Mouse (Mus musculus) limb, embryonic 11.5 days (tissue): ENCODE measurements around the gene Sugct. TPM values are rescaled to one million over a fixed set of nuclear protein-coding genes. Genes with fewer than 3 reads are reported as not detected.

Experiments used
- ATAC-seq: fragments of 200-750 bp; cut with Nextera tagmentation; 2 replicates; pipeline ENCODE4 v1.8.0; 2017; ENCODE audit warnings: low read depth; ENCODE audit not compliant: insufficient number of reproducible peaks, low FRiP score, low TSS enrichment
- DNase-seq: peaks from one replicate; pipeline ENCODE4 v3.0.0-alpha.2; 2015; ENCODE audit warnings: low spot score
- H3K27ac ChIP-seq: fragments of 300-500 bp; sonication (generic); replicated peaks from 2 replicates; pipeline ENCODE4 v1.5.1; 2014; ENCODE audit warnings: low read depth, mild to moderate bottlenecking, low read length
- H3K27me3 ChIP-seq: fragments of 300-500 bp; sonication (generic); 2 replicates; pipeline ENCODE4 v1.6.1; 2014; ENCODE audit warnings: mild to moderate bottlenecking, low read length, mixed read lengths; ENCODE audit not compliant: control insufficient read depth, insufficient read depth
- H3K36me3 ChIP-seq: fragments of 300-500 bp; sonication (generic); 2 replicates; pipeline ENCODE4 v1.6.1; 2014; ENCODE audit warnings: mild to moderate bottlenecking, low read length, moderate library complexity, mixed read lengths; ENCODE audit not compliant: control insufficient read depth, insufficient read depth
- H3K4me1 ChIP-seq: fragments of 300-500 bp; sonication (generic); 2 replicates; pipeline ENCODE4 v1.6.1; 2014; ENCODE audit warnings: low read length, mixed read lengths; ENCODE audit not compliant: control insufficient read depth, insufficient read depth
- H3K4me2 ChIP-seq: fragments of 300-500 bp; sonication (generic); 2 replicates; pipeline ENCODE4 v1.6.1; 2014; ENCODE audit warnings: low read depth, mild to moderate bottlenecking, moderate library complexity; ENCODE audit not compliant: severe bottlenecking
- H3K4me3 ChIP-seq: fragments of 300-500 bp; sonication (generic); 2 replicates; pipeline ENCODE4 v1.5.1; 2014; ENCODE audit warnings: low read depth, low read length
- H3K9ac ChIP-seq: fragments of 300-500 bp; sonication (generic); 2 replicates; pipeline ENCODE4 v1.6.1; 2014; ENCODE audit warnings: mild to moderate bottlenecking, low read length
- H3K9me3 ChIP-seq: fragments of 300-500 bp; sonication (generic); 2 replicates; pipeline ENCODE4 v1.6.1; 2016; ENCODE audit warnings: low read length; ENCODE audit not compliant: control insufficient read depth
- WGBS: fragments of 180-500 bp; shearing (Covaris S2); extraction: QIAGEN DNeasy Blood & Tissue Kit; methylation state at CpG from one replicate; pipeline ENCODE4 v1.1.7; 2014; 5-methylcytosine and 5-hydroxymethylcytosine counted together
- polyA plus RNA-seq: library from polyadenylated mRNA; unstranded; fragments of >200 nt; fragmentation: Nextera tagmentation; extraction: Ambion mirVana; gene quantifications from 2 replicates; pipeline ENCODE4 v1.2.1, GENCODE M21; 2014

Gene Sugct
- polyA plus RNA-seq, 1 experiment from 2014 or later = 3.9 TPM

GRCm38 (mm10) chr13:17297462-17298005 lies 397.8 kb downstream of the Sugct start:
- Histone ChIP-seq H3K27ac (no peak overlapping the region), H3K4me1 (no peaks in the 10 kb centered on the region), H3K27me3 (no peaks in the 10 kb centered on the region), H3K4me2 (no peak overlapping the region), H3K9ac (no peak overlapping the region), H3K9me3 (no peaks in the 10 kb centered on the region), H3K4me3 (no peak overlapping the region), H3K36me3 (no peaks in the 10 kb centered on the region)
- 58% methylated on average over 1 of the region's 1 CpGs for WGBS
- no peak for ATAC-seq
- no peak for DNase-seq

- Histone ChIP-seq H3K9ac (no peak overlapping the region), H3K27me3 (no peaks in the 10 kb centered on the region), H3K4me3 (no peak overlapping the region), H3K4me2 (no peak overlapping the region), H3K9me3 (no peaks in the 10 kb centered on the region), H3K4me1 (no peaks in the 10 kb centered on the region), H3K36me3 (no peaks in the 10 kb centered on the region), H3K27ac (no peak overlapping the region)
- 59% methylated on average over 4 of the region's 4 CpGs for WGBS
- no peak for DNase-seq
- ATAC-seq = no peak
Measured at GRCm38 (mm10) chr13:17296912-17297311, 398.4 kb downstream of the Sugct start.

- no peaks in the 10 kb centered on the region for H3K9me3 ChIP-seq
- ATAC-seq (no peak), DNase-seq (no peak)
- no peak overlapping the region for H3K27ac ChIP-seq
- no peak overlapping the region for H3K4me2 ChIP-seq
- no peaks in the 10 kb centered on the region for H3K4me1 ChIP-seq
- no peaks in the 10 kb centered on the region for H3K27me3 ChIP-seq
- no peak overlapping the region for H3K9ac ChIP-seq
- H3K36me3 ChIP-seq = no peaks in the 10 kb centered on the region
- WGBS = 85% methylated on average over 3 of the region's 3 CpGs
- no peak overlapping the region for H3K4me3 ChIP-seq
Measured at GRCm38 (mm10) chr13:17296460-17296859, 398.9 kb downstream of the Sugct start.

- no peak overlapping the region for H3K4me3 ChIP-seq
- ATAC-seq (no peak), DNase-seq (no peak)
- H3K9ac ChIP-seq = no peak overlapping the region
- no peaks in the 10 kb centered on the region for H3K36me3 ChIP-seq
- H3K4me1 ChIP-seq = no peaks in the 10 kb centered on the region
- no peak overlapping the region for H3K4me2 ChIP-seq
- 96% methylated on average over 3 of the region's 3 CpGs for WGBS
- H3K27me3 ChIP-seq = no peaks in the 10 kb centered on the region
- no peak overlapping the region for H3K27ac ChIP-seq
- no peaks in the 10 kb centered on the region for H3K9me3 ChIP-seq
Measured at GRCm38 (mm10) chr13:17291057-17291456, 404.3 kb downstream of the Sugct start.

GRCm38 (mm10) chr13:17288377-17288776 lies 407.0 kb downstream of the Sugct start:
- Histone ChIP-seq H3K9me3 (no peaks in the 10 kb centered on the region), H3K27ac (no peak overlapping the region), H3K4me3 (no peak overlapping the region), H3K27me3 (no peaks in the 10 kb centered on the region), H3K36me3 (no peaks in the 10 kb centered on the region), H3K4me1 (no peaks in the 10 kb centered on the region), H3K4me2 (no peak overlapping the region), H3K9ac (no peak overlapping the region)
- no peak for DNase-seq
- 68% methylated on average over 1 of the region's 1 CpGs for WGBS
- no peak for ATAC-seq

- Histone ChIP-seq H3K9me3 (no peaks in the 10 kb centered on the region), H3K9ac (no peak overlapping the region), H3K4me3 (no peak overlapping the region), H3K4me2 (no peak overlapping the region), H3K36me3 (no peaks in the 10 kb centered on the region), H3K4me1 (no peaks in the 10 kb centered on the region), H3K27ac (no peak overlapping the region), H3K27me3 (no peaks in the 10 kb centered on the region)
- no peak for DNase-seq
- ATAC-seq = no peak
- 82% methylated on average over 3 of the region's 3 CpGs for WGBS
Measured at GRCm38 (mm10) chr13:17245936-17246335, 449.4 kb downstream of the Sugct start.

GRCm38 (mm10) chr13:17216524-17216923 lies 478.8 kb downstream of the Sugct start:
- DNase-seq = no peak
- no peak for ATAC-seq
- Histone ChIP-seq H3K36me3 (no peaks in the 10 kb centered on the region), H3K9ac (no peak overlapping the region), H3K4me1 (no peaks in the 10 kb centered on the region), H3K4me3 (no peak overlapping the region), H3K27ac (no peak overlapping the region), H3K4me2 (no peak overlapping the region), H3K27me3 (no peaks in the 10 kb centered on the region), H3K9me3 (no peaks in the 10 kb centered on the region)
- 54% methylated on average over 3 of the region's 3 CpGs for WGBS

- Histone ChIP-seq H3K9me3 (no peaks in the 10 kb centered on the region), H3K36me3 (no peaks in the 10 kb centered on the region), H3K27ac (no peak overlapping the region), H3K4me3 (no peak overlapping the region), H3K4me2 (no peak overlapping the region), H3K9ac (no peak overlapping the region), H3K27me3 (no peaks in the 10 kb centered on the region), H3K4me1 (no peaks in the 10 kb centered on the region)
- no peak for DNase-seq
- ATAC-seq = no peak
Measured at GRCm38 (mm10) chr13:17212681-17213080, 482.7 kb downstream of the Sugct start.

- H3K27me3 ChIP-seq = no peaks in the 10 kb centered on the region
- H3K36me3 ChIP-seq = no peaks in the 10 kb centered on the region
- no peak overlapping the region for H3K4me3 ChIP-seq
- no peaks in the 10 kb centered on the region for H3K9me3 ChIP-seq
- no peak for ATAC-seq
- H3K4me2 ChIP-seq = no peak overlapping the region
- no peak overlapping the region for H3K27ac ChIP-seq
- H3K4me1 ChIP-seq = peaks cover 5% of the 10 kb centered on the region
- no peak overlapping the region for H3K9ac ChIP-seq
- WGBS = 71% methylated on average over 3 of the region's 3 CpGs
- DNase-seq = no peak
Measured at GRCm38 (mm10) chr13:17190180-17190762, 505.1 kb downstream of the Sugct start.
